Mouse (Mus musculus) lung, postnatal 0 days (tissue): Measurements from ENCODE around the gene Wdr75.

Experiments used
- CTCF ChIP-seq: IDR thresholded peaks from 2 replicates; pipeline ENCODE4 v1.5.1; 2016; ENCODE audit warnings: antibody characterized with exemption, mild to moderate bottlenecking
- EP300 ChIP-seq: IDR thresholded peaks from 2 replicates; pipeline ENCODE4 v1.6.1; 2016; ENCODE audit warnings: antibody characterized with exemption, mild to moderate bottlenecking, control low read depth

DNA sequence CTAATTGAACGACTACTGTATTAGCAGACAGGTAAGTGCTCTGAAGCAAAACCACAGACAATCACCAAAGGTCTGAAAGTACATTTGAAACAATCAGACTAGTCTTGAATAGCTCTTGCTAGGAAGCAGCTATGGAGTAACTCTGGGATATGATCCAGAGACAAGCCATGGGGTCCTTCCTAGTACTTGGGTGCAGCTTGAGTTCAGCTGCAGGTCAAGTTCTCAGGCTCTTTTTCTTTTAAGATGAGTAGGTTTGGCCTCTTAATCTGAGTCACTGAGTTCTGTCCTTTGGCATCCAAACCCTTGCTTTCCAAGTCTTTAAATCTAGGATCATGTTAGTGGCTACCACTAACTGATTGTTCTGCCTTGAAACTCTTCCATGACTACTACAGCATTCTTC, 37.0 kb upstream of the Wdr75 start:
- TF ChIP-seq CTCF (no peak), EP300 (no peak)
